Mouse (Mus musculus) heart, postnatal 0 days (tissue): ENCODE measurements at regions not wholly inside any gene's neighbourhood (a gene's known extent, or its start where the extent isn't known, plus 50 kb on each side); places are given as distances from the start of the nearest gene placed in this dataset.

Source experiments
- ATAC-seq: fragments of 200-750 bp; cut with Nextera tagmentation; 2 replicates; pipeline ENCODE4 v1.8.0; 2017; ENCODE audit warnings: low read depth, moderate number of reproducible peaks, moderate library complexity; ENCODE audit not compliant: insufficient read depth
- DNase-seq: peaks from one replicate; pipeline ENCODE4 v3.0.0-alpha.2; 2016; ENCODE audit warnings: low spot score
- H3K27ac ChIP-seq: fragments of 300-500 bp; sonication (generic); 2 replicates; pipeline ENCODE4 v1.5.1; 2014; ENCODE audit warnings: low read depth, mild to moderate bottlenecking
- H3K27me3 ChIP-seq: fragments of 300-500 bp; sonication (generic); 2 replicates; pipeline ENCODE4 v1.6.1; 2014; ENCODE audit warnings: low read length, mixed read lengths; ENCODE audit not compliant: control insufficient read depth, insufficient read depth
- H3K36me3 ChIP-seq: fragments of 300-500 bp; sonication (generic); replicated peaks from 2 replicates; pipeline ENCODE4 v1.6.1; 2014; ENCODE audit warnings: low read length, mixed read lengths; ENCODE audit not compliant: control insufficient read depth, insufficient read depth
- H3K4me1 ChIP-seq: fragments of 300-500 bp; sonication (generic); 2 replicates; pipeline ENCODE4 v1.6.1; 2014; ENCODE audit warnings: antibody characterized with exemption; ENCODE audit not compliant: control insufficient read depth, insufficient read depth
- H3K4me2 ChIP-seq: fragments of 300-500 bp; sonication (generic); 2 replicates; pipeline ENCODE4 v1.6.1; 2014; ENCODE audit warnings: low read depth, mild to moderate bottlenecking, low read length, moderate library complexity
- H3K4me3 ChIP-seq: fragments of 300-500 bp; sonication (generic); 2 replicates; pipeline ENCODE4 v1.5.1; 2014; ENCODE audit warnings: low read depth, low read length
- H3K9ac ChIP-seq: fragments of 300-500 bp; sonication (generic); replicated peaks from 2 replicates; pipeline ENCODE4 v1.6.1; 2014; ENCODE audit warnings: low read depth, low read length, mixed read lengths
- H3K9me3 ChIP-seq: fragments of 300-500 bp; sonication (generic); replicated peaks from 2 replicates; pipeline ENCODE4 v1.6.1; 2016; ENCODE audit warnings: low read length; ENCODE audit not compliant: control insufficient read depth
- CTCF ChIP-seq: IDR thresholded peaks from 2 replicates; pipeline ENCODE4 v1.5.1; 2016; ENCODE audit warnings: antibody characterized with exemption, control low read depth, low read depth
- EP300 ChIP-seq: IDR thresholded peaks from 2 replicates; pipeline ENCODE4 v1.6.1; 2016; ENCODE audit warnings: antibody characterized with exemption, low read depth
- WGBS: fragments of 180-500 bp; shearing (Covaris S2); extraction: QIAGEN DNeasy Blood & Tissue Kit; methylation state at CpG from one replicate; pipeline ENCODE4 v1.1.7; 2014; 5-methylcytosine and 5-hydroxymethylcytosine counted together

DNA sequence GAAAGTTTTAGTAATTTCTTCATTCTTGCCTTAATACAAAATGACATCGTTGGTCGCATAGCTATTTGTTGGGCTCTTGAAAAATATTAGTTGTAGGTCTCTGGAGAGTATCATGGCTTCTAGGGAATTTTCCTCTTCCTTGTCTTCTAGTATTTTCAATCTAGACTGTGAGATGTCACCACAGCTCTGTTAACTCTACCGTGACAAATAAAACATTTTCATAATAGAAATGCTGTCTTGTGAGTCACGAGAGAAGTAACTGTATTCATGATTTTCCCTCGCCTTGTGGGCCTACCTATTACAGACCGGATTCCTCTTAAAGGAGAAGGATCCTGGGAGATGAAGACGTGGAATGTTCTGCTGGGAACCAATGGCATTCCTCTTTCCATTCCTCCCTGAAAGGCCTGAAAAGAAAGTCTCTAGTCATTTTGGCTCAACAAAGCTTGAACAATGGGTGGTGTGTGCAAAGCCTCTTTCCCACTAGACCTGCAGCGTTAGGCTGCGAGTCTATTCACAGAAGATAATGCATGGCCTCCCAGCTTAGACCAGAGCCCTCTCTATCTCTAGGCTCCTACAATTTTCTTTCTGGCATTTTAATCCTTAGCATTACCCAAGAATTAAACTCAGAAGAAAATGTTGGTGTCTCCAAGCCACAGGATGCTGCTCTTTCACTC, 306.7 kb downstream of the Epha7 start:
- Histone ChIP-seq H3K4me2 (no peak overlapping the region), H3K4me1 (peaks cover 14% of the 10 kb centered on the region; the same call in 1 of the 2 replicates), H3K4me3 (no peak overlapping the region), H3K9ac (no peak overlapping the region), H3K27me3 (no peaks in the 10 kb centered on the region), H3K9me3 (no peaks in the 10 kb centered on the region), H3K27ac (no peak overlapping the region), H3K36me3 (no peaks in the 10 kb centered on the region)
- no peak for TF ChIP-seq CTCF
- no peak for TF ChIP-seq EP300
- no peak for ATAC-seq
- no peak for DNase-seq
- WGBS = 73% methylated on average over 9 of the region's 9 CpGs

DNA sequence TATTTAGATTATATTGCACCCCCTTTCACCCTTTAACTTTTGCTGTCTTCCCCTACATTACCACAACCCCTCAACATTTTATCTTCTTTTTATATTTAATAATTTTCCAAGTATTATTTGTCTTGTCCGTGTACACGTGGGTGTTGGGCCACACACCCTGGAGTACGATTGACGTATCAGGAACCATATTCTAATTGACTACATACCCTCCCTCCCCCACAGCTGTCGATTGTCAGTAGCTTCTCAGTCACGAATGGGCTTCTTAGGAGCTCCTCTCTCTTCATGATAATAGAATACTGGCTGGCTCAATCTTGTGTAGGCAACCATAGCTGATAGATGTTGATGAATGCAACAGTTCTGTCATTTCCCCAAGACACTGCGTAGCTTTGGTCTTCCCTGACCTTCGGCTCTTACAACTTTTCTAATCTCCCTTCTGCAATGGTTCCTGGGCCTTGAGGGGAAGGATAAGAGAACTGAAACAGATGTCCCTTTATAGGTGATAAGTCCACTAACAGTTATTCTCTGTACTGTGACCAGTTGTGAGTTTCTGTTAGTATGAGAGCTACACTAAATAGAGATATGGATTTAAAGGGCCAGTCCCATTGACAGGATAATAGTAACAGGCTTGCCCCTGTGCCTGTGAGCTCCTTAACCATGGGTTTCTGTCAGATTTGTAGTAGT, 310.9 kb downstream of the Epha7 start:
- ATAC-seq = no peak
- no peak for TF ChIP-seq EP300
- TF ChIP-seq CTCF = no peak
- 72% methylated on average over 8 of the region's 8 CpGs for WGBS

DNA sequence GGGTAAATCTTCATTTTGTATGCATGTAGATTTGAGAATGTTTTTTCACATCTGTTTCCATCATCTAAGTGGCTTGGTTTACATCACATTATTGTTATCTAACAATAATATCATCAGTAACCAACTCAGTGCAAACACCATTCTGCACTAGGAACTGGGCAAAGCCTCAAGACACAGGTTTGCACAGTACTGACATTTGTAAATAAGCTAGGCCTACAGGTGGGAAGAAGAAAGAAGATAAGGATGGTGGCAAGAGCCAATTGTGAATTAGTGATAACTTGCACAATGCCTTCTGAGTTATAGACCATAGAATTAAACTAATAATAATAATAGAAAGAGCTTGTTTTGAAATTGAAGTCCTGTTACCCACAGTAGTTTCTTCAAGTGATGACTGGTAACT, 317.6 kb downstream of the Epha7 start:
- Histone ChIP-seq H3K9me3 (no peaks in the 10 kb centered on the region), H3K9ac (no peak overlapping the region), H3K4me3 (no peak overlapping the region), H3K36me3 (no peaks in the 10 kb centered on the region), H3K4me1 (no peaks in the 10 kb centered on the region), H3K27ac (no peak overlapping the region), H3K4me2 (no peak overlapping the region), H3K27me3 (no peaks in the 10 kb centered on the region)
- no peak for ATAC-seq
- DNase-seq = no peak
- TF ChIP-seq CTCF (no peak), EP300 (no peak)

More for the DNA sequence above, 310.9 kb downstream of the Epha7 start:
- no peak for DNase-seq
- Histone ChIP-seq H3K9me3 (no peaks in the 10 kb centered on the region), H3K36me3 (no peaks in the 10 kb centered on the region), H3K27me3 (no peaks in the 10 kb centered on the region), H3K9ac (no peak overlapping the region), H3K4me1 (0 out of 2 replicates have a peak, but pooled peaks cover 1% of the 10 kb centered on the region), H3K27ac (no peak overlapping the region), H3K4me2 (no peak overlapping the region), H3K4me3 (no peak overlapping the region)

DNA sequence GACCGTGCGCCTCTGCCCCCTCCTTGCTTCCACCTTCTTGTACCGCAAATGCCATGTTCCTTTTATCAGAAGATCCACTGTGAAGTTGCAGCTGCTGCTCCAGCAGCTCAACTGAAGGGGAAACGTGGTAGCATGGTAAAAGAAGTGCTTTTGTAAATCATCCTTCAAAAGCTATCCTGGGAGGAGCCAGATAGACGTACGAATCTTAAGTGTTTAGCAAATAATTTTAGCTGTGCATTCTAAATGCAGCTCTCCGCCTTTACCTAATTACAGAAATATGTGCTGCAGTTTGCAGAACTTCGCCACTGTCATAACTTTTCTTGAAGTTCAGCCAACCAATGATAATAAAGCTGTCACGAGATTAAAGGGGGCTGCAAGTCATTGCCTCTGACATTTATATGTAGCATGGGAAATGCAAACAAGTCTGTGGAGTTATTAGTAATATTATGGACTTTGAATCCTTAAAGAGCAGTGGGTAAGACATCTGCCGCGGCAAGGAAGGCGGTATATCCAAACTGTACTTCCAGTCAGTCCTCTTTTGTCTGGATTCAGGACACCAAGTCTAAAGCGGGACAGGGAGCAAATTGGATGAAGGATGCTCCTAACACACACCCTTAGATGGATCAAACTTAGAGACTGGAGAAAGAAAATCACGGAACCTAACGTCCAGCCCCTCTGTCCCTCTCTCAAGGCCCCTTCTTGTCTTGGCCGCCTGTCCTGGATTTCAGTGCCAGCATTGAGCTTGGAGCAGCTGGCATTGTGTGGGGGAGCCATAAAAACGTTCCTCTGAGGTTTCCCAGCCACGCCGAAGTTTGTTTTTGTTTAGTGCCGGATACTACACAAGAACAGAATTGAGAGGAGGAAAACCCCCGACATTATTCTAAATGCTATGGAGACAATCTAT, 320.7 kb downstream of the Epha7 start:
- H3K4me3 ChIP-seq = no peak overlapping the region
- H3K27ac ChIP-seq = no peak overlapping the region
- no peak for ATAC-seq
- 57% methylated on average over 21 of the region's 21 CpGs for WGBS
- H3K36me3 ChIP-seq = no peaks in the 10 kb centered on the region
- no peaks in the 10 kb centered on the region for H3K27me3 ChIP-seq
- H3K9me3 ChIP-seq = no peaks in the 10 kb centered on the region
- no peak overlapping the region for H3K9ac ChIP-seq
- no peak for DNase-seq
- TF ChIP-seq CTCF (no peak), EP300 (no peak)
- no peaks in the 10 kb centered on the region for H3K4me1 ChIP-seq
- peak overlapping the region; percentile 26; the same call in 1 of the 2 replicates for H3K4me2 ChIP-seq

- Histone ChIP-seq H3K4me1 (no peaks in the 10 kb centered on the region), H3K27ac (no peak overlapping the region), H3K4me3 (no peak overlapping the region), H3K36me3 (no peaks in the 10 kb centered on the region), H3K9me3 (no peaks in the 10 kb centered on the region), H3K9ac (no peak overlapping the region), H3K4me2 (no peak overlapping the region), H3K27me3 (no peaks in the 10 kb centered on the region)
- no peak for DNase-seq
- ATAC-seq = no peak
- WGBS = 49% methylated on average over 5 of the region's 5 CpGs
- TF ChIP-seq CTCF = no peak
- no peak for TF ChIP-seq EP300
These were observed 322.9 kb downstream of the Epha7 start for GRCm38 (mm10) chr4:29135685-29136385.
